Mouse (Mus musculus): ENCODE results near the gene Fance.

Fance gene

DNA sequence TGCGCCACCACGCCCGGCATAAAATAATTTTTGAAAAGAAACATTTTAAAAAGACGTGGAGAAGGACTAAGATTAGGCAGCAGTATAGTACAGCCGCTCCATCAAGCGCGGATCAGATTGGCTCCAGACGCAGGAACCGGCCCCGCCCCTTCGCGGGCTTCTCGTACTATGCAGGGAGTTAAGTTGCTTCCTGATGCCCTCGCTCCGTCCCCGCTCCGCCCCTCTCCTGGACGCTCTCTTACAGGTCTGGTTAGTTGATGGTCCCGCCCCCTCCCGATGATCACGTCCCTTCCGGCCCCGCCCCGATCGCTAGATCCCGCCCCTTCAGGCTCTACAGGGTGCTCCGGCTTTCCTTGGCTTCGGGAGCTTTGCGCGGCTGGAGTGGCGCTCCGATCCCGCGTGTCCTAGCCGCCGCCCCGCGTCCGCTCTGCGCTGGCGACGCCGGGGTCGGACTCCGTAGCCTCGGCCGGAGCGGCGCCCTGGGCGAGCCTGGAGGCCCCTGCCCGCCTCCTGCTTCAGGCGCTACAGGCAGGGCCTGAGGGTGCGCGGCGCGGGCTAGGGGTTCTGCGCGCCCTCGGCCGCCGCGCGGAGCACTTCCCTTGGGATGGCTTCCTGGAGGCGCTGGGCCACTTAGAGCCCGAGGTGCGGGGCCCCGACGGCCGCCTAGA, at the start of gene Fance:
Fance (plus strand) TSS at position 308 of the 668 bp plus-strand sequence.
- DNase-seq (ENCODE audit: low spot score): peak; percentile 100

DNA sequence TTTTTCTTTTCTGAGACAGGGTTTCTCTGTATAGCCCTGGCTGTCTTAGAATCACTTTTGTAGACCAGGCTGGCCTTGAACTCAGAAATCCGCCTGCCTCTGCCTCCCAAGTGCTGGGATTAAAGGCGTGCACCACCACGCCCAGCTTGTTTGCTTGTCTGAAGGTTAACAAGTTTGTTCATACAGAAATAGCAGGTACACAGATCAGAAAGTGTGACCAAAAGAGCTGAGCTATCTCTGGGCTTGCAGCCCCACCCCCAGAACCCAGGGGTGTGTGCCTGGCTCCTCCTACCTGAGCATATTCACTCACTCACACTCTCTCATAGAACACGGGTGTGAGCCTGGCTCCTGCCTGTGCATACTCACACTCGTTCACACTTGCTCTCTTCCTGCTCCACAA, 46.1 kb upstream of the Fance start:
- no peak for DNase-seq (ENCODE audit: low spot score)

DNA sequence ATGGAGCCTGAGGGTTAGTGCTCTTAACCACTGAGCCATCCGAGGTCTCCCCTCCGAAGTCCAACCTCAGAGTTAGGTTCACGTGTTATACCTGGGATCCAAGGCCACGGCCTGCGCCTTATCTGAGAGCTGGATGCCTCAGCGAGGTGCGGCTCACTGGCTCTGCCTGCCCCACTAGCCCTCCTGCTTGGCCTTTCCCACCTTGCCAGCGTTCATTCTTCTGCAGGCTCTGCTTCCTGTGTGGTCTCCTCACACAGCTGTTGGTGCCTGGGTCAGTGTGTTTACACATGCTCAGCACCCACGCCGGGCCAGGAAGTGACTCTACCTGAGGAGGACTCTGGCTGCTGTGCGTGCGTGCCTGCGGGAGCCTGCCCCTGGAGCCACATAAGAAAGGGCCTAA, 43.2 kb upstream of the Fance start:
- no peak for DNase-seq (ENCODE audit: low spot score)

DNA sequence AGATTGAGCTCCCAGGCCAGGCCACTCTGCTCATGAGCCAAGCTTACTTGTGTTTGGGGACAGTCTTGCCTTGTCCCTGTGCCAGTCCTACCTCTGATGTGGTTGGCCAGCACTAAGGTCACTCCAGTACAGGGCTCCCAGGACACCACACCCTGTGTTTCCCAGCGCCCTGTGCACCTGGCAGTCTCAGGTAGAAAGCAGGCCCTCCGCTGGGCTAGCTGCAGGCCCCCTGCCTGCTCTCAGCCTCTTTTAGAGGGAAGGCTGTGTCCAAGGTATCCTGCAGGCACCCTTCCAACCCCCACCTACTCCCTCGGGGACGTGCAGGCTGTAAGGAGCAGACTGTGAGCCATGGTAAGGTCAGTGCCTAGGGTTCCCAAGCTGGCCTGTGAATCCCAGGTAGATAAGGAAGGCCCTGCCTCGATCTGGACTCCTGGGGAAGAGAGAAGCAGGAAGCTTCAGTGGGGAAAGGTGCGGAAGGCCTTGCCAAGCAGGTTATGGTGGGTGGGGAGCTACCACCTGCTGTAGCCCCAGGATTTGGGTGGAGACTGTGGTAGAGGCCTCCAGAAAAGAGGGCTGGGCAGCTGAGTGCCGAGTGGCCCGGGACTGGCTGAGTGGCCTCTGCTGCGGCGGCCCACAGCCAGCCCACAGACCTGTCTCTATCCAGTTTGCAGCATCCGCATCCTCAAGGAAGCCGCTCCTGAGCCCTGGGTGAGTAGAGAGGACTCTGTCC, 41.6 kb upstream of the Fance start:
- DNase-seq (ENCODE audit: low spot score): no peak

DNA sequence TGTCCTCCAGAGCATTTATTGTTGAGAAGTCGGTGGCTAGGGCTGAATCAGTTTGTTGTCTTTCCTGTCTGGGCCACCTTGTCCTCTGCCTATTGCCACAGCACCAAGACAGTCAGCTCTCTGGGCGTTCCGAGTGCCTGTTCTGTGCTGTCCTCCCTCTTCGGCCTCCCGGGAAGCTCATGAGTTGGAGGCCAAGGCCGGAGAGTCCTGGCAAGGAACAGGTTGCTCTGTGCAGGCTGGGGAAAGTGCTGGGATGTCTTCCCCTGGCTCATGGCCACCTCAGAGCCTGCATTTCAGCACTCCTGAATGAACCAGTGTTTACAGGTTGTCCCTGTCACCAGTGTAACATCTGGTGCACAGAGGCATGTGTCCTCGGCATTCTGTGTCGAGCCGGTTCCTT, 41.0 kb upstream of the Fance start:
- no peak for DNase-seq (ENCODE audit: low spot score)

DNA sequence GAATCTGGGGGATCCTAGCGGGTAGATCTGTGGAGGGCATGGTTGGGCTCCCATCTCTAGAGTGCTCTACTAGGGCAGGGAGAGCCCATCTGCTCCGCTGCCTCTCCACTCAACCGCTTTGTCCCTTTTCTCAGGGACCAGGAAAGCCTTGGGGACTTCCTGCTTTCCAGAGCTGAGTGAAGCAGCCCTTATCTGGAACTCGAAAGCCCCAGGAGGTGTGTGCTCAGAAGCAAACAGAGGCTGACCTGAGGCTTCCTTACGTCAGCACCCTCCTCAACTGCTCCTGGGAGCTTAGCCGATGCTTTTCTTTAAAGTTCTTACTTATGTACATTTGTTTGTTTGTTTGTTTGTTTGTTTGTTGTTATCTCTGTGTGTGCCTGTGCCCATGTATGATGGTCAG, 40.5 kb upstream of the Fance start:
- no peak for DNase-seq (ENCODE audit: low spot score)

DNA sequence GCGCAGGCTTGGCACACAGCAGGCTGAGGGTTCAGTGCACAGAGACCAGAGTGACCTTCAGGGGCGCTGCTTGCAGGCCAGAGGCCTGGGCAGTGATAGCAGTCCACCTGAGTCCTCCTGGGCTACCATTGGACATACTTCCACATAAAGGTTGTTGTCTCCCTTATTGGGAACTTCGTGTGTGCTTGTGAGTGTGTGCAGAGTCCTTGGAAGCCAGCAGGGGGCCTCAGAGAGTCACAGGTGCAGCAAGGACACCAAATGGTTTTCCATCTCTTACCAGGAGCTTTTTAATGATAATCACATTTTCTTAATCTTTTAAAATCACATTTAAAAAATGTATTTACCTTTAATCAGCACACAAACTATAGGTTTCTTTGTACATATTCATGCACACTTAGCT, 38.6 kb upstream of the Fance start:
- DNase-seq (ENCODE audit: low spot score): no peak

DNA sequence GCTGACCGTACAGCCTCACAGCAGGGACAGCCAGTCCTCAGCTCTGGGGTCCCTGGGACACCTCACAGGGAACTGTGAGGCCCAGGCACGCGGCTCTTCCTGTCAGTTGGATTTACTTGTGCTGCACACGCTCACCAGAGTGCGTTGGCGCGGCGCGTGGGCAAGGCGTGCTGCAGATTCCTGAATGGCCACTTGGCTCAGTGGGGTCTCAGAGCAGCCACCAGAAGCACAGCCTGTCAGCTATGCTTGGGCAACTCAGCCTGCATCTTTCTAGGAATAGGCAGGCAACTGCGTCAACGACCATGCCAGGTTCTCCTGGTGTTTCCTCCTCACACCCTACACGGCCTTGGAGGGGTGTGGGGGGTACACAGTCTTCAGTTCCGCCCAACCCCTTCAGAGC, 36.1 kb upstream of the Fance start:
- no peak for DNase-seq (ENCODE audit: low spot score)

DNA sequence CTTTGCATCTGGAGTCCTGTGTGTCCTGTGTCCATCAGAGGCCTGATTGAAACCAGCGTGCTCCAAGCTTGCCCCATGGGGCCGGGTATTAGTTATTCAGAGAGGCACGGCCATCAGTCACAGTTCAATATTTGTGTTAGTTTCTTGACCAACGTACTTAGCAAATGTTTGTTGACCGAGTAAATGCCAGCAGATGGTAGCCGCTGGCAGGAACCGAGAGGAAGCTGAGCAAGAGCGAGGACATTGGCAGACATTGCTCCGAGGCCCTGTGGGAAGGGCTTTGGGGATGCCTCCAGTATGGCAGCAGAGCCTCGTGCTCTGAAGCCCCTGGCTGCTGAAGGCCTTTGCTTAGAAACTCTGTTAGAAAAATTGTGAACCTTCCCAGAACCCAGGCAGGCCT, 35.6 kb upstream of the Fance start:
- DNase-seq (ENCODE audit: low spot score): no peak

DNA sequence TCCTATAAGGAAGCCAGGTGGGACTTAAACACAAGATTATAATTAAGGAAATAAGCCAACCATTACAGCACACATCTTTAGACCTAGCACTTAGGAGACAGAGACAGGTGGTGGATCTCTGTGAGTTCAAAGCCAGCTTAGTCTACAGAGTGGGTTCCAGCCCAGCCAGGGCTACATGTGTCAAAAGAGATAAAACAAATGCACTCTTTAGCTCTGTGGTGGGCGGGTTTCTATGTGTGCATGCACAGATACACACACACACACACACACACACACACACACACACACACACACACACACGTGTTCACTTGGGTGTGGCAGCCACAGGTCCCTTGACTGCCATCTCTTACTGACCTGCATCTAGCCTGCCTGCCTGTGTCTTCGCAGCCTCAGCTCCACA, 35.2 kb upstream of the Fance start:
- no peak for DNase-seq (ENCODE audit: low spot score)

DNA sequence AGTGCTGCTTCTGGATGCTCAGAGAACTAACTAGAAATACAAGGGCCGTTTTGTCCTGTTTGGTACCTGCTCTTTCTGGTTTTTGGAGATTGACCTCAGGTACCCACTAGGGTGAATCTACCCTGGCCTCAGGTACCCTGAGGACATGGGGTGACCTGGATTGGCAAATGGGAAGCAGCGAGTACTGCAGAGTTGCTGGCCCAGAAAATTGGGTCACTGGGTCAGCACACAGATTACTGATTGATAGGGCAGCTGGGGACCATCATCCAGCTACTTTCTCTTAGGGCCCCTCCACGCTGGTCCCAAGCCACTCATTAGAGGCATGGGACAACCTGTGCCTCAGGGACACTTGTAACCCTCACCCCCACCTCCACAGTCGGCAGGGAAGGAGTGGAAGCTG, 34.1 kb upstream of the Fance start:
- peak; percentile 64 for DNase-seq (ENCODE audit: low spot score)

DNA sequence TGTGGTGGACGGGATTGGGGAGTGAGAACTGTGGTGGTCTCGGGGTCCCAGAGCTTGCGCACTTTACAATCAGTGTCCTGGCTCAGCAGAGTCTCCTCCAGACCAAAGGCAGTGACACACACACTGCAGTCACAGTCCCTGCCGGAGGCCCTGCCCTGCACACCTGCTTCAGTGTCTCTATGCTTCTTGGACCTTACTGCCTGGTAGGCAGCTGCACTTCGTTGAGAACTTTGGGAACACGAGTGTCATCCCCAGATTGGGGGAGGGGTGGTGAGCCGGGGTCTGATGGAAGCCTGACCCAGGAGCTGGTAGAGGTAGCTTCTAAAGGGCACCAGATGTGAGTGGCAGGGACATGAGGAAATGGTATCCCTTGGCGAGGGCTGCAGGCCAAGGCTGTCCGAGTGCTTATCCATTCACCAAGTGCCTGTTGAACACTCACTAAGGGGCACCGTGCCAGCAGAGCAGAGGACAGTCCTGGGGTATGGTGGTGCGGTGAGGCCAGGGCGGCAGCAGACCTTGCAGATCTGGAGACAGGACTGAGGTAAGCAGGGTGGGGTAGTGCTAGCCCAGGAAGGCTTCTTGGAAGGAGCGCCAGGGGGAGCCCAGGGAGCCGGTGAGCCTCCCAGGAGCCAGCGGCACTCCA, 33.4 kb upstream of the Fance start:
- DNase-seq (ENCODE audit: low spot score): no peak

DNA sequence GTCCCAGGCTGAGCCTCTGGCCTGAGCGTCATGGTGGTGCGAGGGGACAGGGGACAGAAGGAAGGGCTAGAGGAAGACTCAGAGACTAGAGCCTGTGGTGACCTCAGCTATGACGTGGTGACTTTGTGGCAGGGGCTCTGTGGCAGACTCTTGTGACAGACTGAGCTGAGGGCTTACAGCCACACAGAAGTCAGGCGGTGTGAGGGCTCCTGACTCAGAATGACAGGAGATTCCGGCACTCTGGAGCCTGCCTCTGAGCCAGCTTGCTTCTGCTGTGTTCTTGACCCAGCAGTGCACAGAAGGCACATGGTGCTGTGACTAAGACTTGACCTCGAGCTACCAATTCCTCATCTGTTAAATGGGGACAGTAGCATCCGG, 32.9 kb upstream of the Fance start:
- DNase-seq (ENCODE audit: low spot score): no peak

DNA sequence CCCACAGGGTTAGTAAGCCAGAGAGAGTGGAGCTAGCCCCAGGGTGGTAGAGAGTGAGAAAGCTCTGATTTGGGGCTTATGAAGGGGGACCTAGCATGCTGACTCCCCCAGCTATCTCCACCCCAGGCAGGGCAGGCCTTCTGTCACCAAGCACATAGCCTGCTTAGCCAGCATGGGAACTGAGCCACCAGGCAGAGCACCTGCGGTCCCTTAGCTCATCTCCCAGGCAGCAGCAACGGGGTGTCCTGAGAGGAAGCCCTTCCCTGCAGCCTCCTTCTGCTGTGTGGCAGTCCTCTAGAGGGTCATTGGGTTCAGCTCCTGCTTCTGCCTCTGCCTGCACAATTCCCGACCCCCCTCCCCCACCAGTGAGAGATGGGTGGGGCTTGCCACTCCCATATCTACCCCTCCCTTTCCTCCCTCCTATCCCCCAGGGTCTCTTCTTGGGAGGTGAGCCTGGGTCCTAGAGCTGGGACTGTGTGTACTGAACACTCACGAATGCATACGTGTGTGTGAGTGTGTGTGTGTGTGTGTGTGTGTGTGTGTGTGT, 32.4 kb upstream of the Fance start:
- peak; percentile 38 for DNase-seq (ENCODE audit: low spot score)

DNA sequence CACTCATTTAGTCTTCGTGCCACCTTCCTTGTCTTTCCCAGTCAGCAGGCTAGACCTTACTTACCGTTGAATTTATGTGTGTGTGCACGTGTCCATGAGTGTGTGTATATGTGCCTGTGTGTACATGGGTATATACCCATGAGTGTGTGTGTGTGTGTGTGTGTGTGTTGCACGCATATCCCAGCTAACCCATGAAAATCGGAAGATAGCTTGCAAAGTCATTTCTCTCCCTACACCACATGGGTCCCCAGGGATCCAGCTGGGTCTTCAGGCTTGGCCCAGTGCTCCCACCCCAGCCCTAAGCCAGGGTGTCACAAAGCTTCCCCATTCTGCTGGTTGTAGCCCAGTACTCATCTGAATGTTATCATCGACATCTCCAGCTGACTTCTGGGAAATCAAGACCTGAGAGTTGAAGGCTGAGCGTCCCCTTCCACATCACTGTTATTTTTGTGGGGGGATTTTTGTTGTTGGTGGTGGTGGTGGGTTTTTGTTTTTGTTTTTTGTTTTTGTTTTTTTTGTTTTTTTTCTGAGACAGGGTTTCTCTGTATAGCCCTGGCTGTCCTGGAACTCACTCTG, 31.4 kb upstream of the Fance start:
- DNase-seq (ENCODE audit: low spot score): no peak

DNA sequence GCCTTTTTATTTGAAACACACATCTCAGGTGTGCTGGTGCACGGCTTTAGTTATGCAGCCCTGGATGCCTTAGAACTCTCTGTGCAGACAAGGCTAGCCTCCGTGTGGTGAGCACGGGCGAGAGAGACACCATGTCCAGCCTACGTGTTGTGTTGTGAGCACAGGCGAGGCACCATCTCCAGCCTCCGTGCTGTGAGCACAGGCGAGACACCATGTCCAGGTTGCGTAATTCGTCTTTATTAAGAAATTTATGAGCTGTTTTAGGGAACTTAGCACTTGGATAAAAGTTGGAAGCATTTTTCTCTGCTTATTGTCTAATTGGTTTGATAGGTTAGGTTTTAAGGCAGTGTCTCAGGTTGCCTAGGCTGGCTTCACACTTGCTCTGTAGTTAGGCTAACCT, 30.1 kb upstream of the Fance start:
- DNase-seq (ENCODE audit: low spot score): no peak

DNA sequence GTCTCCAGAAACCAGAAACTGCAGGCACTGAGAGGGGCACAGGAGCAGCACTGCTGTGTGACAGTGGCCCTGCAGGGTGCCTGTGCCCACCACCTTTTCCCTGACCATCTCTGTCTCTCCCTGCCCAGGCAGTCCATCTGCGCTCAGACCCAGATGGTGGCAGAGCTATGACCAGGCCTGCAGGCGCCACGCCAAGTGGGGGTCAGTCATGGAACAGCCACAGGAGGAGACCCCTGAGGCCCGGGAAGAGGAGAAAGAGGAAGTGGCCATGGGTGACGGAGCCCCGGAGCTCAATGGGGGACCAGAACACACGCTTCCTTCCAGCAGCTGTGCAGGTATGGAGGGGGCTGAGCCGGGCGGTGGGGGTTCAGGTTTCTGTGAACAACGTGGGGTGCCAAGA, 27.2 kb upstream of the Fance start:
- DNase-seq (ENCODE audit: low spot score): no peak

DNA sequence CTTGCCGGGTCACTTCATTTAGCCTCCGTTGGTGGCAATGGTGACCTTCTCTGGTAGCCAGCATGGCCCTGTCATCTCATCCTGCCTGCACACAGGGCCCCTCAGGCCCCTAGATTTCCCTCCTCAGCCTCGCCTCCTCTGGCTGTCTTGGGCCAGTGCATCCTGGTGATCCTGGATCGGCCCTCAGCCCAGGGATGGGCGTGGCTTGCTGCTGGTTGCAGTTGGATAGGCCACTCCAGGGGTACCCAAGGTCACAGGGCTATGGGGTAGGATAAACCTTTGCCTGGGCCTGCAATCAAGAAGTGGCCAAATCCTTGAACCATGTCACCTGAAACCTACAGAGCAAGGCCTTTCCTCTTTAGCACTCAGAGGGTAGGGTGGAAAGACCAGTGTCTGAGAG, 26.4 kb upstream of the Fance start:
- no peak for DNase-seq (ENCODE audit: low spot score)

DNA sequence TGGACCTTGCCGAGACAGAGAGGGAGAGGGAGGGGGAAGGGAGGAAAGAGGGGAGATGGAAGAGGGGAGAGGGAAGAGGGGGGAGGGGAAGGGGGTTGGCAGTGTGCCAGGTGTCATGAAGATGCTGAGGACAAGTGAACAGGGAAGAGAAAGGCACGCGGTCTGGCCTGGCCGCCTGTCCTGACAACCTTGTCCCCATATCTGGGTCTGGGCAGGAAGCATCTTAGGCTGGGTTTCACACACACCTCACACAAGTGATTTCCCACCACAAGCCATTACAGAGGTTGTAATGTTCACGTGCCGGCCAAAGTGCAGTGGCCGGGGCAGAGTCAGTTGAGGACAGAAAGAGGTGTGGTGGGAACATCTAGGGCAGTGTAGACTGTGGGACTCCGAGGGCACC, 25.7 kb upstream of the Fance start:
- no peak for DNase-seq (ENCODE audit: low spot score)

DNA sequence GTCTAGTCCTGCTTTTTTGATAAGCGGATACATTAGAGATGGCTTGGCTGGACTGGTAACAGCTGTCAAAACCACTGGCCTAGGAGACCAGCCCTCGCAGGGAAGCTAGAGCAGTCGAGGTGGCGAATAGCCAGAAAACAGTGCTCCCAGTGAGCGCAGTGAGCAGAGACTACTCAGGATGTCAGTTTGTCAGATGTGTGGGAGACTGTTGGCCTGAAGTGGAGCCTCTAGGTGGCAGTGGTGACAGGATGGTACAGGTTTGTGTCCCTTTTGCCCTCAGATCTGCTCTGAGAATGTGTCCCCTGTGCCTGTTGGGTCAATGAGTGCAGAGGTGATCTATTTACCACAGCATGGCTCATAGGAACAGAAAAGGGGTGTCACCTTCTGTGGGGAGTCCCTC, 25.3 kb upstream of the Fance start:
- no peak for DNase-seq (ENCODE audit: low spot score)

DNA sequence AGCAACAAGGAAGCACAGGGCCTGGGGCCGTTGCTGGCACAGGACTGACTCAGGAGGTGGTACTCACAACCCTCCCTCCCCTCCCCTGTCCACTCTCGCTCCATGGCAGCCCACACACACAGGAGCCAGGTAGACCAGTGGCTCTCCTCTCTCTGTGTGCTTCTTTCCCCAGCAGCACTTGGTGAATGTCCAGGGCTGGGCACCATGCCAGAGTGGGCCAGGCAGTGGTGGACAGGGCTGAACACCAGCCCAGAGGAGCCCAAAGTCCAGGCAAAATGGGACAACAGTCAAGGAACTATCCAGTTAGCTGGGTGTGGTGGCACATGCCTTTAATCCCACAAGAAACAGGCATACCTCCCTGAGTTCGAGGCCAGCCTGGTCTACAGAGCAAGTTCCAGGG, 23.1 kb upstream of the Fance start:
- DNase-seq (ENCODE audit: low spot score): no peak

DNA sequence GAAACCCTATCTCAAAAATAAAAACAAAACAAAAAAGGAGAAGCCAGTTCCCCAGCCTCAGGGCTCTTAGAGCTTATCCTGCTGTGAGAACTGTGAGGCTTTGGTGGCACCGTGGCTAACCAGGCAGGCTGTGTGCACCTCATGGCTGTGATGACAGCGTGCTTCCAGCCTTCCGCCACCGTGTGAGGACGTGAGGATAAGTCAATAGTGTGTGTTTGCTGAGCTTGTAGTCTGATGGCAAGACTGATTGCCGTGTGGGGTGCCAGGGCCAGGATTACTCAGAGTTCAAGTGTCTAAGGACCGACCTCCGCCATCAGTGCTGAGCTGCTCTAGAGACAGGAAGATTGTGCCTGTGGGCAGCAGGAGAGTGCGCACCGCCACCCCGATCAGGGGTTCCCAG, 22.6 kb upstream of the Fance start:
- DNase-seq (ENCODE audit: low spot score): no peak

DNA sequence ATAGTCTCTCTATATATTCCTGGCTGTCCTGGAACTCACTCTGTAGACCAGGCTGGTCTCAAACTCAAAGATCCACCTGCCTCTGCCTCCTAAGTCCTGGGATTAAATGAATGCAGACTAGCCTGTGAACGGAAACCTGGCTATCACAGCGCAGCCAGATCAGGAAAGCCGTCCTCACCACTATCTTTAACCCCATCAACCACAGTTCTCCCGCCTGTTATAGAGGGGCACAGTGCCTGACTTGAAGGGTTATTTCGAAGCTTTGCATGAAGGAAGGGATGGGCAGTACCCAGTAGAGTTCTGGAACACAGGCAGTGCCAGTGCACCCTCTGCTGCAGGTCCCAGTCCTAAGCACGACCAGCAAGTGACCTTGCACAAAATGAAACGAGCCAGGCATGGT, 22.0 kb upstream of the Fance start:
- DNase-seq (ENCODE audit: low spot score): no peak

Measured in retina, embryonic 14.5 days (tissue).